Mouse (Mus musculus): ENCODE measurements around the gene Ift46.

Ift46 gene

DNA sequence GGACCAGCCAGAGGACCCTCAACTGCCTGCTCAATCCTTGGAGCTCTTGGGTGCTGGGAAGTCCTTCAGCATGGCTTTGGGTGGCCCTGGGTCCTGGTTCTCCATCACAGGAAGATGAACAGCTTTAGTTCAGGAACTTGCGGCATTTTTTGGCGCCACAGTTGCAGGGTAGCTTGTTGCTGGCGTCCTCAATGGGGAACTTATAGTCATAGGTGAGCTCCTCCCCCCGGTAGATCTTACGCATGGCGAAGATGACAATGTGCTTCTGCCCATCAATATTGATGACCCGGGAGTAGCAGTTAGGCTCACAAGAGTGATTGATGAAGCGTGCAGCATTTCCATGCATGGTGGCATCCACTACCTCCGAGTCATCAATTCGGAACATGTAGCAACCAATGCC, 40.1 kb downstream of the Ift46 start:
- no peak for DNase-seq (ENCODE audit: low spot score)

- no peak for DNase-seq (ENCODE audit: low spot score)
These were observed 42.6 kb downstream of the Ift46 start for GRCm38 (mm10) chr9:44810316-44810715.

DNA sequence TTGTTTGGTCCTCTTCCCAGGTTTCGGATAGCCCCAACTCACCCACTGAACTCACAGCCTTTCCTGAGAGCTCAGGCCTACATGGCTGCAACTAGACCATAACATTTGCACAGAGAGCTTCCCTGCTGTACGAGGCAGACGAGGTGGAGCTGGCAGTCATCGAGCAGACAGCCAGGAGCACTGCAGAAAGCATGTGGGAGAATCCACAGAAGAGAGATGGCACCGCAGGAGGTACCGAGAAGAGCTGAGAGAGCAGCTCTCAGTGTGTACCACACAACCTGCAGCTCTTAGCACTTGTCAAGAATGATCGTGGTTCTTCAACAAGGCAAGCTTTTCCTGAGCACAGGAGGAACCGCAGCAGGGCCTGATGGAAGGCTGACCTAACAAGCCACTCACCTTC, 46.5 kb downstream of the Ift46 start:
- DNase-seq (ENCODE audit: low spot score) = no peak

GRCm38 (mm10) chr9:44817522-44817921, 49.8 kb downstream of the Ift46 start:
- DNase-seq (ENCODE audit: low spot score) = no peak

DNA sequence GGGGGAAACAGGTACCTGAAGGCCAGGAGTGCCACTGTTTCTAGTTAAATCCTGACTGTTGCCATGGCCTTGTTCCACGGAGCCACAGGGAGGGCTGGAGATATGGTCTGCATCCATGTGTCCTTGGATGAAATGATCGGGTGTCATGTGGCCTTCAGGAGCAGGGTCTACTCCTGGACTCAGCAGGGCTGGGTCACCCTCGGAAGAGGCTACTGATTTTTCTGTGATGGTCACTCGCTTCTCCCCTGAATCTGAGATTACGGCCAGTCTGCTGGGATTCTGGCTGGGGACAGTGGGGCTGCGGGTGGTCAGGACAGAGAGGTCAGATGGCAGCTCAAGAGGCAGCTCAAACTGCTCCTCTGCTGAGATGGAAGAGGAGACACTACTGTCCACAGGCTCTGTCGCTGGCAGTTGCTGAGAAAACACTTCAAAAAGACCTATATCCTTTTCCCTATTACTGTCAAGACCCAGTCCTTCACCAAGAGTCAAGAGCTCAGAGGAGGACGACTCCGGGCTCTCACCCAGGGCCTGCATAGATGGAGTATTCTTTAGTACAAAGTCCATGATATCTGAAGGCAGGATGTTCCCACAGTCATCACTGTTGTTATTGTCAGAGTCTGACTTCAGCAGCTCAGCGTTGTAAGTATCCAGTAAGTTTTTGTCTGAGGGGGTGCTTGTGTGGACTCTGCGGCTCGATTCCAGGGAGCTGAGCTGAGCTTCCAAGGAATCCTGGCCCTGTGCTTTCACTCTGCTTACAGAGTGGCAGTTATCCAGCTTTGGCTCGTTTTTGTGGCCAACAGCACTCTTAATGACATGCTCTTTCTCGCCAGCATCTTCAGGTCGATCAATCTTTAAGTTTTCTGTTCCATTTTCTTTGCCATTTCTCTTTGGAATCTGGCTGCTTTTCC, 52.5 kb downstream of the Ift46 start:
- DNase-seq (ENCODE audit: low spot score) = no peak

GRCm38 (mm10) chr9:44826660-44827059, 59.0 kb downstream of the Ift46 start:
- no peak for DNase-seq (ENCODE audit: low spot score)

GRCm38 (mm10) chr9:44828944-44829343, 61.2 kb downstream of the Ift46 start:
- DNase-seq (ENCODE audit: low spot score) = no peak

GRCm38 (mm10) chr9:44830506-44830905, 62.8 kb downstream of the Ift46 start:
- no peak for DNase-seq (ENCODE audit: low spot score)

- peak; percentile 41 for DNase-seq (ENCODE audit: low spot score)
These were observed 64.6 kb downstream of the Ift46 start for GRCm38 (mm10) chr9:44832356-44832755.

GRCm38 (mm10) chr9:44836439-44836838, 68.7 kb downstream of the Ift46 start:
- peak; percentile 65 for DNase-seq (ENCODE audit: low spot score)

DNA sequence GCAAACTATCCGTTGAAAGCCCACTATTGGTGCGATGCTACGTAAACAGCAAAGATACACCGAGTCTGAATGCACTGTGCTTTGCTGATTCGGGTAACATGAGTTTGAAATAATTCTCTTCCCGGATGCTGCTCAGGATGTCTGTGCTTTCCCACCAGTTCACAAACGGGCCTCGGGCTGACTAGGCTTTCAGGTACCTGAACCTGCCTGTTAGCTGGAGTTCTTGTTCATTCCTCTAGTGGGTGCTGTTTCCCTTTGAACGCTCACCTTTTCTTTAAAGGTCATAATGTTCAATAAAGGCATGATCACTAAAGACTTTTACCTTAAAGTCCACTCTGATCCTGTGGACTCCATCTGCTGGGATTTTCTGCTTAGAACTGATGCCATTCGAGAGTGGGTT, 73.5 kb downstream of the Ift46 start:
- peak; percentile 41 for DNase-seq (ENCODE audit: low spot score)
